Mouse (Mus musculus) midbrain, embryonic 10.5 days (tissue): ENCODE data around the gene B430305J03Rik. TPM values are rescaled to one million over a fixed set of nuclear protein-coding genes. Genes with fewer than 3 reads are reported as not detected.

Experiments used
- DNase-seq: peaks from one replicate; pipeline ENCODE4 v3.0.0-alpha.2; 2017; ENCODE audit warnings: low spot score
- H3K27ac ChIP-seq: fragments of 300-500 bp; sonication (generic); replicated peaks from 2 replicates; pipeline ENCODE4 v1.5.1; 2016; ENCODE audit warnings: mild to moderate bottlenecking
- H3K27me3 ChIP-seq: fragments of 300-500 bp; sonication (generic); 2 replicates; pipeline ENCODE4 v1.6.1; 2016; ENCODE audit warnings: low read depth, mild to moderate bottlenecking; ENCODE audit not compliant: poor library complexity, severe bottlenecking
- H3K36me3 ChIP-seq: fragments of 300-500 bp; sonication (generic); 2 replicates; pipeline ENCODE4 v1.6.1; 2016; ENCODE audit warnings: mild to moderate bottlenecking, moderate library complexity
- H3K4me1 ChIP-seq: fragments of 300-500 bp; sonication (generic); 2 replicates; pipeline ENCODE4 v1.6.1; 2016
- H3K4me3 ChIP-seq: fragments of 300-500 bp; sonication (generic); 2 replicates; pipeline ENCODE4 v1.5.1; 2016; ENCODE audit warnings: mild to moderate bottlenecking, moderate library complexity
- H3K9me3 ChIP-seq: fragments of 300-500 bp; sonication (generic); replicated peaks from 2 replicates; pipeline ENCODE4 v1.6.1; 2016; ENCODE audit warnings: mild to moderate bottlenecking
- WGBS: fragments of 180-500 bp; shearing (Covaris S2); methylation state at CpG from one replicate; pipeline ENCODE4 v1.1.7; 2016; 5-methylcytosine and 5-hydroxymethylcytosine counted together
- polyA plus RNA-seq: library from polyadenylated mRNA; unstranded; fragments of >200 nt; fragmentation: Nextera tagmentation; extraction: Ambion mirVana; gene quantifications from 2 replicates; pipeline ENCODE4 v1.2.1, GENCODE M21; 2016

B430305J03Rik gene
- polyA plus RNA-seq, 1 experiment from 2014 or later, result not detected

- WGBS, result 83% methylated on average over 5 of the region's 5 CpGs
- H3K27me3 ChIP-seq, result no peaks in the 10 kb centered on the region
- H3K36me3 ChIP-seq, result no peaks in the 10 kb centered on the region
- H3K9me3 ChIP-seq, result no peaks in the 10 kb centered on the region
- no peak overlapping the region for H3K27ac ChIP-seq
- H3K4me3 ChIP-seq, result no peak overlapping the region
- DNase-seq, result no peak
- no peaks in the 10 kb centered on the region for H3K4me1 ChIP-seq
Measured at GRCm38 (mm10) chr3:61340321-61340720, 25.4 kb downstream of the B430305J03Rik start.

- WGBS, result 87% methylated on average over 3 of the region's 3 CpGs
- no peak overlapping the region for H3K4me3 ChIP-seq
- H3K9me3 ChIP-seq, result no peaks in the 10 kb centered on the region
- no peaks in the 10 kb centered on the region for H3K4me1 ChIP-seq
- DNase-seq, result no peak
- no peak overlapping the region for H3K27ac ChIP-seq
- no peaks in the 10 kb centered on the region for H3K27me3 ChIP-seq
- H3K36me3 ChIP-seq, result no peaks in the 10 kb centered on the region
Measured at GRCm38 (mm10) chr3:61337230-61337629, 28.5 kb downstream of the B430305J03Rik start.

GRCm38 (mm10) chr3:61336205-61336604, 29.5 kb downstream of the B430305J03Rik start:
- WGBS, result 70% methylated on average over 2 of the region's 2 CpGs
- no peaks in the 10 kb centered on the region for H3K36me3 ChIP-seq
- no peaks in the 10 kb centered on the region for H3K4me1 ChIP-seq

GRCm38 (mm10) chr3:61321632-61322031, 44.1 kb downstream of the B430305J03Rik start:
- H3K9me3 ChIP-seq, result no peaks in the 10 kb centered on the region
- H3K4me3 ChIP-seq, result no peak overlapping the region
- H3K36me3 ChIP-seq, result no peaks in the 10 kb centered on the region
- no peak overlapping the region for H3K27ac ChIP-seq
- H3K4me1 ChIP-seq, result no peaks in the 10 kb centered on the region
- H3K27me3 ChIP-seq, result no peaks in the 10 kb centered on the region
- DNase-seq, result no peak
- 90% methylated on average over 6 of the region's 6 CpGs for WGBS

More at GRCm38 (mm10) chr3:61336205-61336604, 29.5 kb downstream of the B430305J03Rik start:
- Histone ChIP-seq H3K9me3 (no peaks in the 10 kb centered on the region), H3K27me3 (no peaks in the 10 kb centered on the region), H3K4me3 (no peak overlapping the region), H3K27ac (no peak overlapping the region)
- DNase-seq, result no peak

- Histone ChIP-seq H3K27ac (no peak overlapping the region), H3K4me1 (peaks cover 6% of the 10 kb centered on the region; the same call in 1 of the 2 replicates), H3K27me3 (no peaks in the 10 kb centered on the region), H3K4me3 (no peak overlapping the region), H3K9me3 (no peaks in the 10 kb centered on the region), H3K36me3 (no peaks in the 10 kb centered on the region)
- WGBS, result 87% methylated on average over 2 of the region's 2 CpGs
- DNase-seq, result no peak
Measured at GRCm38 (mm10) chr3:61320031-61320430, 45.7 kb downstream of the B430305J03Rik start.

GRCm38 (mm10) chr3:61315002-61315401, 50.7 kb downstream of the B430305J03Rik start:
- Histone ChIP-seq H3K27ac (no peak overlapping the region), H3K36me3 (no peaks in the 10 kb centered on the region), H3K9me3 (no peaks in the 10 kb centered on the region), H3K4me3 (no peak overlapping the region), H3K4me1 (peaks cover 6% of the 10 kb centered on the region; the same call in 1 of the 2 replicates), H3K27me3 (no peaks in the 10 kb centered on the region)
- DNase-seq, result no peak
- 84% methylated on average over 2 of the region's 2 CpGs for WGBS

Other genes with a start within 250 kb of the B430305J03Rik start
- gene Rap2b, start 4.3 kb downstream of the B430305J03Rik start, polyA plus RNA-seq, result 9.7 and 11.6 TPM in 2 replicates